Mouse (Mus musculus): Measurements from ENCODE around the gene 4933430I17Rik.

- TF ChIP-seq POLR2A (IDR thresholded peaks at IDR 0.05; ENCODE audit: control insufficient read depth, low read depth, low read length), result no peak
- TF ChIP-seq CTCF (IDR thresholded peaks at IDR 0.05; ENCODE audit: control insufficient read depth, insufficient read depth, insufficient replicate concordance, low read depth, low read length), result no peak
Measured at GRCm38 (mm10) chr4:62569603-62570002, 44.4 kb downstream of the 4933430I17Rik start.
